Mouse (Mus musculus) spleen, adult 2 months (tissue): ENCODE results near the gene Olfr275. TPM values are rescaled to one million over a fixed set of nuclear protein-coding genes. Genes with fewer than 3 reads are reported as not detected.
"Not testable (repeated sequence)": the region's sequence is repeated elsewhere in the genome, so short reads cannot be mapped to it uniquely, and the experiment has no call there.

Source experiments
- DNase-seq, 2 experiments: peaks; one replicate each; pipeline versions ENCODE4 v3.0.0 to v3.0.0-alpha.2; 2012 to 2021; ENCODE audit warnings: low spot score in 2 of 2, low read depth in 1 of 2
- H3K27ac ChIP-seq: fragments of 200-500 bp; 2 replicates; pipeline ENCODE4 v1.5.1; 2012; ENCODE audit warnings: low read length, inconsistent platforms; ENCODE audit not compliant: insufficient read depth
- H3K27me3 ChIP-seq: fragments of 200-500 bp; 2 replicates; pipeline ENCODE4 v1.6.1; 2012; ENCODE audit warnings: mild to moderate bottlenecking, moderate library complexity, low read length, inconsistent platforms; ENCODE audit not compliant: control insufficient read depth, insufficient read depth
- H3K36me3 ChIP-seq: fragments of 200-500 bp; 2 replicates; pipeline ENCODE4 v1.6.1; 2012; ENCODE audit warnings: mild to moderate bottlenecking, low read length, inconsistent platforms; ENCODE audit not compliant: control insufficient read depth, insufficient read depth
- H3K4me1 ChIP-seq: fragments of 200-500 bp; 2 replicates; pipeline ENCODE4 v1.6.1; 2011; ENCODE audit warnings: inconsistent platforms; ENCODE audit not compliant: control insufficient read depth, insufficient read depth, insufficient read length
- H3K4me3 ChIP-seq: fragments of 200-500 bp; 2 replicates; pipeline ENCODE4 v1.5.1; 2011; ENCODE audit warnings: mild to moderate bottlenecking, inconsistent platforms; ENCODE audit not compliant: insufficient read depth, insufficient read length; ENCODE audit errors: extremely low read depth
- CTCF ChIP-seq: fragments of 200-500 bp; IDR thresholded peaks from 2 replicates; pipeline ENCODE4 v1.5.1; 2011; ENCODE audit warnings: mild to moderate bottlenecking, inconsistent platforms; ENCODE audit not compliant: insufficient read depth, insufficient read length, insufficient replicate concordance; ENCODE audit errors: extremely low read depth
- POLR2A ChIP-seq: fragments of 200-500 bp; IDR thresholded peaks from 2 replicates; pipeline ENCODE4 v1.6.1; 2011; ENCODE audit warnings: low read depth, low read length, inconsistent platforms
- WGBS: fragments of 180-500 bp; shearing (Covaris S2); methylation state at CpG from one replicate; pipeline ENCODE4 v1.1.7; 2018; 5-methylcytosine and 5-hydroxymethylcytosine counted together
- polyA plus RNA-seq: library from polyadenylated mRNA; depleted of rRNA; stranded (reverse); fragments of >200 nt; gene quantifications from 2 replicates; pipeline ENCODE4 v1.2.3, GENCODE M21; 2012; rRNA removed

Olfr275 gene
- polyA plus RNA-seq, result not detected in 2 replicates

- Histone ChIP-seq H3K36me3 (no peaks in the 10 kb centered on the region), H3K4me3 (no peak within 1 kb of the TSS), H3K27me3 (no peaks in the 10 kb centered on the region), H3K27ac (no peak within 1 kb of the TSS), H3K4me1 (no peaks in the 10 kb centered on the region)
- TF ChIP-seq CTCF (no peak), POLR2A (no peak)
- 83% methylated on average over 2 of the region's 2 CpGs for WGBS
- no peak for DNase-seq
Observed at GRCm38 (mm10) chr4:52814304-52814703, at the start of gene Olfr275. Olfr275 (plus strand) TSS chr4:52814604.

- no peak for DNase-seq
- WGBS, result 79% methylated on average over 6 of the region's 6 CpGs
- Histone ChIP-seq H3K4me1 (no peaks in the 10 kb centered on the region), H3K36me3 (no peaks in the 10 kb centered on the region), H3K4me3 (no peak overlapping the region), H3K27ac (no peak overlapping the region), H3K27me3 (no peaks in the 10 kb centered on the region)
- no peak for TF ChIP-seq CTCF
- TF ChIP-seq POLR2A, result no peak
Observed at GRCm38 (mm10) chr4:52765612-52766011, 48.8 kb upstream of the Olfr275 start.

- 83% methylated on average over 5 of the region's 5 CpGs for WGBS
- DNase-seq, result no peak
- H3K4me3 ChIP-seq, result no peak overlapping the region
- H3K27ac ChIP-seq, result no peak overlapping the region
- no peaks in the 10 kb centered on the region for H3K4me1 ChIP-seq
- TF ChIP-seq POLR2A, result no peak
- TF ChIP-seq CTCF, result no peak
- H3K36me3 ChIP-seq, result no peaks in the 10 kb centered on the region
- no peaks in the 10 kb centered on the region for H3K27me3 ChIP-seq
Observed at GRCm38 (mm10) chr4:52772186-52772585, 42.2 kb upstream of the Olfr275 start.

GRCm38 (mm10) chr4:52800013-52800412 is 14.4 kb upstream of the Olfr275 start:
- H3K4me1 ChIP-seq, result no peaks in the 10 kb centered on the region
- H3K4me3 ChIP-seq, result no peak overlapping the region
- no peaks in the 10 kb centered on the region for H3K36me3 ChIP-seq
- no peak for DNase-seq
- H3K27me3 ChIP-seq, result no peaks in the 10 kb centered on the region
- WGBS, result 82% methylated on average over 3 of the region's 3 CpGs
- H3K27ac ChIP-seq, result no peak overlapping the region
- TF ChIP-seq CTCF, result no peak
- TF ChIP-seq POLR2A, result no peak

- 42% methylated on average over 2 of the region's 2 CpGs for WGBS
- no peak overlapping the region for H3K27ac ChIP-seq
Observed at GRCm38 (mm10) chr4:52811871-52812270, 2.5 kb upstream of the Olfr275 start.

GRCm38 (mm10) chr4:52821375-52821774 is 7.0 kb downstream of the Olfr275 start:
- WGBS, result 94% methylated on average over 11 of the region's 11 CpGs
- TF ChIP-seq POLR2A (no peak), CTCF (no peak)
- Histone ChIP-seq H3K4me1 (no peaks in the 10 kb centered on the region), H3K27me3 (no peaks in the 10 kb centered on the region), H3K36me3 (no peaks in the 10 kb centered on the region), H3K4me3 (no peak overlapping the region), H3K27ac (no peak overlapping the region)
- no peak for DNase-seq

More at GRCm38 (mm10) chr4:52811871-52812270, 2.5 kb upstream of the Olfr275 start:
- no peak for DNase-seq
- no peaks in the 10 kb centered on the region for H3K4me1 ChIP-seq
- H3K27me3 ChIP-seq, result no peaks in the 10 kb centered on the region
- TF ChIP-seq CTCF, result no peak
- no peak for TF ChIP-seq POLR2A
- H3K4me3 ChIP-seq, result no peak overlapping the region
- H3K36me3 ChIP-seq, result no peaks in the 10 kb centered on the region

- WGBS, result 35% methylated on average over 1 of the region's 1 CpGs
Observed at GRCm38 (mm10) chr4:52845411-52845810, 31.0 kb downstream of the Olfr275 start.

More at GRCm38 (mm10) chr4:52845411-52845810, 31.0 kb downstream of the Olfr275 start:
- not testable (repeated sequence) for H3K4me3 ChIP-seq, H3K36me3 ChIP-seq, DNase-seq, H3K27ac ChIP-seq, H3K4me1 ChIP-seq, H3K27me3 ChIP-seq
